Mouse (Mus musculus): ENCODE measurements at regions not wholly inside any gene's neighbourhood (a gene's known extent, or its start where the extent isn't known, plus 50 kb on each side); places are given as distances from the start of the nearest gene placed in this dataset.

DNA sequence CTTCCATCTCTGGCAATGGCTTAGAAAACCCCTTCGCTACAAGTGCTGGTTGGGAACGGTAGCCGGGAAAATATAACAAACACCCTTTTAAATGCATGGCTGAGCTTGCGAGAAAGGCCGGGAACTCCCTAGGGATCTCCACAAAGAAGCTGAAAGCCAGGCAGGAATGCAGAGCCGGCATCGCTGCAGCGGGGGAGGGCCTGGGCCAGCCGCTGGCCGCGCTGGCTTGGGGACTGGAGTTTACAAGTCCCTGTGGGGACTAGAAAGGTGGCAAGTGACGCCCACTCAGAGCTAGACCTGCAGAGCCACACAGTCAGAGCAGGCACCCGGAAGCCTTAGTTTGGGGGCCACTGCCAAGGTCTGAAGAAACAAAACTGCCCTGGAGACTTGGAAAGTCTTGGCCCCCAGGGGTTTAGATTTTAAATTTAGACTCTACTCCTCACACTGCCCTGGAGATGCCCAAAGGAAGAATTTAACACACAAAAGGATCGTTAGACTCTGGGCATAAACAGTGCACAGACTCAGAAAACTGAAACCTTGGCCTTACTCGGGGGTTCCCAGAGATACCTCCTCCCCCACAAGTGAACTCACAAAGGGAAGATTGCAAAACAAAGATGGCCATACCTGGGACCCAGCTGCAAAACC lies 59.4 kb downstream of the 1700001O22Rik start:
- DNase-seq (ENCODE audit: low spot score), result no peak

DNA sequence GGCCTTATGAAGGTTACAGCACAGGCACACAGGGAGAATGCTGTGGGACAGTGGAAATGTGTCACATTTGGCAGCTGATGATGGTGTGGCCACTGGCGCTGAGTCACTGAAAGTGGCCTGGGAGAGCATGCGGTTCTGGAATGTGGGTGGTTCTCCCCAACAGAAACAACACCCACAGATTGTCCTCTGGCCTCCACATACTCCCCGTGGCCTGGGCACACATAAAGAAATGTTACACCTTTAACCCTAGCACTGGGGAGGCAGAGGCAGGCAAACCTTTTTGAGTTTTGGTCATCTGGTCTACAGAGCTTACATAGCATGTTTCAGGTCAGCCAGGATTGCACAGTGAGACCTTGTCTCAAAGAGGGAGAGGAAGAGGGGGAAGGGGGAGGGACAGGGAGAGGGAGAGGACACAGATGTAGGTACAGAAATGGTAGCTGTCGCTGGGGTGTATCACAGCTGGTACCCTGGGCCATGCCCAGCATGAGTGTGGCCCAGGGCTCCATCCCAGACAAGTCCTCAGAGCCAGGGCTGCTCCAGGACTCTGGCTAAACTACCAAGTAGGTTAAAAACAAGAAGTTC lies 60.1 kb downstream of the 1700001O22Rik start:
- no peak for DNase-seq (ENCODE audit: low spot score)

GRCm38 (mm10) chr2:30741450-30741849 lies 62.0 kb downstream of the 1700001O22Rik start:
- DNase-seq (ENCODE audit: low spot score), result no peak

DNA sequence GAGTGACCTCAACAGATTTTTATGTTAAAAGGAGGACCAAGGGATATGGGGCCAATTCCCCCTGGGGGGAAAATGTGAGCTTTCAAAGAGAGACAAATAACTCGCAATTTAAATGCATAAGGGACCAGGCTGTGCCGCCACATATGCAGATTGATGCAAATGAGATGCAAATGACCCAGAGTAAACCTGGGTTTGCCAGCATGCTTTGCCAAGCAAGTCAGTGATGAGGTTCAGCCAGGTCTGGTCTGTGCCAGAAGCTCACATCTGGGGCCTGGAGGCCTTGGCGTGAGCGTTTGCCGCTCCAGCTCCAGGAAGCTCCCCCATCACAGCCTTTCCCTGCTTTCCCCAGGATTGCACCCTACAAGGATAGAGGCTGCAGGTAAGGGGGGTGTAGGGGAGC lies 65.7 kb downstream of the 1700001O22Rik start:
- DNase-seq (ENCODE audit: low spot score), result no peak

DNA sequence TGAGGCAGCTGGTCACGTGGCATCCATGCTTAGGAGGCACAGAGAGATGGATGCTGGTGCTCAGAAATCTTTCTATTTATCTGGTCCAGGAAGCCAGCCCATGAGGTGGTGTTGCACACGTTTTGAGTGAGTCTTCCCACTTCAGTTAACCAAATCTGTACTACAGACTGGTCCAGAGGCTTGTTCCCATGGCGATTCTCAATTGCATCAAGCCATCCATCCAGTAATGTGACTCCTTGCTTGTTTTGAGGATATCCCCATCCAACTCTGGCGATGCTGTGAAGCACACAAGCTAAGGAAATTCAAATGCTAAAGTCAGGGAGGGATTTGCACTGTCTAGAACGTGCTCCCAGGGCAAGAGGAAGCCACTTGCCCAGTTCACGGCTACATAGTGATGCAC lies 66.8 kb downstream of the 1700001O22Rik start:
- DNase-seq (ENCODE audit: low spot score), result no peak

- no peak for DNase-seq (ENCODE audit: low spot score)
Measured at GRCm38 (mm10) chr2:30736236-30736635, 67.2 kb downstream of the 1700001O22Rik start.

- DNase-seq (ENCODE audit: low spot score), result no peak
Measured at GRCm38 (mm10) chr2:30733853-30734252, 69.6 kb downstream of the 1700001O22Rik start.

DNA sequence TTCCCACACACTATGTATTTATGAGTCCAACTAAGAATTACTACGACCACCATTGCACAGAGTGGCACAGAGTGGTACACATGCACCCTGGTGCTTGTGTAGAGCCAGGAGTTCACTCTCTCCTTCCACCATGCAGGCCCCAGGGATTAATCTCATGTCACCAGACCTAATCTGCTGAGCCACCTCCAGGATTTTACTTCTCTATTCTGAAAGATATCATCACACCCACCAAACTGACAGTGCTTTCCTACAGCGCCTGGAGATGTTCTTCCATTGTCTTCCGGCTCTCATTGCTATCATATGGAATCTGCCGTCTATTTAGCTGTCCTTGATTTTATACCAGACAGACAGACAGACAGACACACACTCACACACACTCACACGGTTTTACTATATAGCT lies 71.6 kb downstream of the 1700001O22Rik start:
- DNase-seq (ENCODE audit: low spot score), result no peak

- DNase-seq (ENCODE audit: low spot score), result no peak
Measured at GRCm38 (mm10) chr2:30727948-30728347, 75.5 kb downstream of the 1700001O22Rik start.

GRCm38 (mm10) chr2:30725601-30726489 lies 77.6 kb downstream of the 1700001O22Rik start:
- DNase-seq (ENCODE audit: low spot score), result no peak

GRCm38 (mm10) chr2:30725186-30725585 lies 78.3 kb downstream of the 1700001O22Rik start:
- DNase-seq (ENCODE audit: low spot score), result no peak

DNA sequence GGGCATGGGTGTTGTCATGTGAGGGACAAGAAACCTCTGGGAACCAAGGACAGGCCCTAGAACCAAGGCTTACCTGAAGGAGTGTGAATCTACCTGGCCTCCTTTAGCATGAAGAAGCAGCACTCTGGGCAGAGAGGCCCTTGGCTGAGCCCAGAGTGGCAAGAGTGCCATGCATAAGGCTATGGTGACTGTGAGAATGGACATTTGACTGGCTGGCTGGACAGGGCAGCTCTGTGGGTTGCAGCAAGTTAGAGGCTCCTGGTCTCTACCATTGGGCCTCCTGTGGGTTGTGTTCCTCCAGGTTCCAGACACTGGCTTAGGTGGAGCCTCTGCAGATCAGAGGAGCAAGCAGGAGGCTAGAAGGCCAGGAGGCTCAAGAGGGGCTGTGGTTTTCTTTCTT lies 78.9 kb downstream of the 1700001O22Rik start:
- no peak for DNase-seq (ENCODE audit: low spot score)

DNA sequence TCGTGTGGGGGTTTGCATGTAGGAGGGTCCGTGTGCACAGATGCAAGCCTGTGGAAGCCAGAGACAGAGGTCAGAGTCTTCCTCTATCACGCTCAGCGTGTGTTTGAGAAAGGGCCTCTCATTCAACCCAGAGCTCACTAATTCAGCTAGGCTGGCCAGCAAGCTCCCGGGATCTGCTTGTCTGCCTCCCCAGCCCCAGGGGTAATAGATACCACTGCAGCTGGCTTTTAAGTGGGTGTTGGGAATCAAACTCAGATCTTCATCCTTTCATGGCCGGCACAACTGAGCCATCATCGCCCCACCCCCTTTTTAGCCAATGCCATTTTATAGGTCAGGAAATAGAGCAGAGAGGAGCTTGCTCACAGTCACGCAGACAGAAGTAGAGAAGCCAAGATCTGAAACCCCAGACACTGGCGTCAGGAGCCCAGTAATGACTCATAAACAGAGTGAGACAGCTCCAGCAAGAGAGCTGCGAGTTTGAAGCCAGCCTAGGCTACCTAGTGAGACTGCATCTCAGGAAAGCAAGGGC lies 80.3 kb downstream of the 1700001O22Rik start:
- DNase-seq (ENCODE audit: low spot score), result no peak

DNA sequence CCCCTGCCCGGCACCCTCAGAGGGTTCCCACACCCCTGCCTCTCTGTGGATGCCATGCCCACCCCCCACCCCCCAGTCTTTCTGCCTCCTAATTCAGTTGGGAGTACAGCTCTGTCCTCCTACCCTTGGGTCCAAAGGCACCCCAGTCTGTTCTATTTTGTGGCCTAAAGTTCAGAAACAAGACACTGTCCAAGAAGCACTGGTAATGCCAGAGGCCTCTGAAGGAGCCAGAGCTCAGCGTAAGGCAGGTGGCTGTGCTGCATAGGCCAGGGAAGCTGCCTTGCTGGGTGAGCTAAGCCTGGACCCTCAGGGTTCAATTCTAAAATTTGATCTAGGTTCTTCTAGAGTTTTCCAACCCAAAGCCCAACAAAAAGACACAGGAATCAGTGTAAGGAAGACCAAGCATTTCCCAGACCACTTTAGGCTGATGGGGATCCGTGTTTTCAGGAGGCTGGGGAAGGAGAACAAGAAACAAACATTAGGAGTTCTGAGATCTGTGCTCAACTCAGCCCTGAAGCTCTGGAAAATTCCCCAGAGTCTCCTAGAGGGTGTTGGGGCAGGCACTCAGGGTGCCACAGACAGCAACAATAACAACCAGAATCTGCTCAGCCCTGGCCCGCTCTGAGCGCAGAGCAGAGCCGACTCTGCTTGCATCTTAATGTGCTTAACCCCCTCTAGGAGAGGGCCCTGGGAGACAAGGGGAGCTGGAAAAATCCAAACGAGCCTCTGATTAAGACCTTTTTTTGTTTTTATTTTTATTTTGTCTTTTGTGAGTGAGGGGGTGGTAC lies 81.0 kb downstream of the 1700001O22Rik start:
- no peak for DNase-seq (ENCODE audit: low spot score)

- DNase-seq (ENCODE audit: low spot score), result no peak
Measured at GRCm38 (mm10) chr2:30721473-30722262, 81.8 kb downstream of the 1700001O22Rik start.

GRCm38 (mm10) chr2:30721048-30721461 lies 82.4 kb downstream of the 1700001O22Rik start:
- DNase-seq (ENCODE audit: low spot score), result no peak

GRCm38 (mm10) chr2:30720291-30720690 lies 83.2 kb downstream of the 1700001O22Rik start:
- no peak for DNase-seq (ENCODE audit: low spot score)

GRCm38 (mm10) chr2:30719611-30720290 lies 83.7 kb downstream of the 1700001O22Rik start:
- no peak for DNase-seq (ENCODE audit: low spot score)

DNA sequence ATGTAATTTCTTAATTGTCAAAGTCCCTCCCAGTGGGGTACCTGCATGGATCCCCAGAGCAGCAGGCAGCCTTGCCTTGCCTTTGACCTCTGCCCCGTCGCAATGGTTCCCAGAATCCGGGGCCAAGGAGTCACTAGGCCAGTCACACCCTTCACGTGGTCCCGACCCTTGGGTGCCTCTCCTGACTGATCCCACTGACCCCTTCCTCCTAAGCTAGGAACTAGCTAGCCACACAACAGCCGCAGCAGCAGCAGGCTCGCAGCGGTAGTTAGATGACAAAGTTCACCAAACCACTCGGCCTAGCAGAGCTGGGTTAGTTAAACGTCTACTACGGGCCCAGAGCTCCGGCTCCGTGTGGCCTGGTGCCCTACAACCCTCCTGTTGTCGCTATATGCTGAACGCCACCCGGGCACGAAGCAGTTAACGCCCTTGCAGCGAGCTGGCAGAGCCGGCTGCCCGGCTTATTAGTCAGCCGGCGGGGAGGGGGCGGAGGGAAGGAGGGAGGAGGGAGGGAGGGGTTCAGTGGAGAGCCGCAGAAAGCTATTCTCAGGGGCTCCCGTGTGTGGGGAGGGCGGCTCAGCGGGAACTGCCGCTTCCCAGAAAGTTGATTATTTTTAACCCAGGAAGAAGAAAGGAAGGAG lies 84.6 kb downstream of the 1700001O22Rik start:
- DNase-seq (ENCODE audit: low spot score), result no peak

DNA sequence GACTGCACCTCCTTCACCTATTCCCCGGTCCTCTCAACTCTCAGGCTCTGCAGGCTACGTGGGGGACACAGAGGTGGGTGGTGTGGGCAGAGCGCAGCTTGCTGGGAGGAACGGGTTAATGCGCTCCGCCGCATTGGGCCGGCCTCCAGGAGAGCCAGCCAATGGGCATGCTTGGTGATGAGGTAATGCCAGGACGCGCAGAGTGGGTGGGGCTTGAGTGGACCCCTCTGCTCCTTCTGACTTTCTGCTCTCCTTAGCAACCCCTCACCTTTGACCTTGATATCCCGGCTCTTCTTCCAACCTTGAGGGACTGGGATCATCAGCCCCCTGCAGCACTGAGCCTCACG lies 85.2 kb downstream of the 1700001O22Rik start:
- DNase-seq (ENCODE audit: low spot score), result peak; percentile 28
